Mouse (Mus musculus): Measurements from ENCODE around the gene Exoc4.

The Exoc4 gene

DNA sequence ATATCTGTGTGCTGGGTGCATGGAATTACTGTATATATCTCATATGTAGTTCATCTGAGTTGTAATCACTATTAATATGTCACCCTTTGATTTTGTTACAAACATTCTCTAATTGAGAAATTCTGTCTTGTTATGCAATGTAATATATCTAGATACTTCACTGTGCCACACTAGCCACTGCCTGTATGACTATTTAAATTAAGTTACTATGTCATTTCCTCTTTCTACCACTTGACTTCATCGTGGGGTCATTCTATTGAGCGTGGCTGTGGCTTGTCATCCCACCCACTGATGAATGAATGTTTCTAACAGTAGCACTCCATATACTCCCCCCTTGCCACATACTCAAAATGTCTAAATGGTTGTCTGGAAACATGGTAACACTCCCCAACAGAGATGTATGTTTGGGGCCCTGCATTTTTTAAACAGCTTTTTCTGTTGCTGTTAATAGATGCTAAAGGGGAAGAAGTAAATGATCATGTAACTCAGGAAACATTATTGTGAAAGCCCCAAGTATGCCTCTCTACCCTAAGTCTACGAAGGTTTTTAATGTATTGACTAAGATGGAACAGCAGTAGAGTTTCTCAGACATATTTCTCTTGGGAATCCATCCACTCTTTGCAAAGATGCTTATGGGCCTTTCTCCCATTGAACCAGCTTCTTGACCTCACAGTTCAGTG lies 618.2 kb downstream of the Exoc4 start:
- no peak for DNase-seq (ENCODE audit: low read depth, low spot score)

DNA sequence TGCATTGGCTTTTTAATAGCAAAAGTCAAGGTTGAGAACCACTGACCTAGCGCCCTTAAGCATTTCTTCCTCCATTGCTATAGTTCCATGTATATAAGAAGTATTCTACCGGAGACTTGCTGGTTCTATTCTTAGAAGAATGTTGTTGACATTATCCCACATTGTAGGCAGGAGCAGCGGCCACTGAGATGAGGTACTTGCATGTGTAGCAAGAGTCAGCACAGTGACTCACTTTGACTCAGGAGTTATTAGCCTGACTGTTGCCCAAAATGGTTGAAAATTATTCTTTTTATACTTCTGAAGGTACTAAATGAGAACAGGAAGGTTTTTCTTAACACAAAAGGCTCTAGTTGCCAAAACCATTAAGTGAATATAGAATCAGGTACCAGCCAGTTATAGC lies 620.4 kb downstream of the Exoc4 start:
- no peak for DNase-seq (ENCODE audit: low read depth, low spot score)

DNA sequence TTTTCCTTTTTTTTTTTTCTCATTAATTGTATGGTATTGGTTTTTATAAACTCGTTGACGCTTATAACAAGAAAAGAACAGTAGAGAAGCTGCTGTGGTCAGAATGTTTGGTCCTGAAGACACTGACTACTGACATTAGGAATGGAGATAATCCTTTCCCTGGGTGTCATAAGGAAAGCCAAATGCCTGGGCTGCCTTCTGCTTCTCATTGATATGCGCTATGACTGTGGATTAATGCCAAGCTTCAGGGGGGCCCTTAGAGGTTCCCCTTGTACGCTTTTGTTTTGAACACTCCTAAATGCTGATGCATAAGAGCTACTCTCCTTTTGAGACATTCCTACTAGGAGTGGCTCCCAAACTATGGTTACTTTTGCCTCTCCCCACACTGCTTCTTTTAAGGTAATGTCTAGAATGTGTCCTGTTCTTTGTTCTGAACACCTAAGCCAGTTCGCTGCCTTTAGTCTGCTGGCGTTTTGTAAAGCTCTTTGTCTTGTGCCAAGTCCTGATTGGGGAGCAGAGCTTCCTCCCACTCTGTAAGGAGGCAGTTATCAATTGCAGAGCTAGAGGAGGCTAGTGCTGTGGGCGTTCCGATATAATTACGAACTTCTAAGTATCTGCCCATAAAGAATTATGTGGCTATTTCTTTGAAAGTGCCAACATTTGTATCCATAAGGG lies 621.7 kb downstream of the Exoc4 start:
- peak; percentile 13 for DNase-seq (ENCODE audit: low read depth, low spot score)

DNA sequence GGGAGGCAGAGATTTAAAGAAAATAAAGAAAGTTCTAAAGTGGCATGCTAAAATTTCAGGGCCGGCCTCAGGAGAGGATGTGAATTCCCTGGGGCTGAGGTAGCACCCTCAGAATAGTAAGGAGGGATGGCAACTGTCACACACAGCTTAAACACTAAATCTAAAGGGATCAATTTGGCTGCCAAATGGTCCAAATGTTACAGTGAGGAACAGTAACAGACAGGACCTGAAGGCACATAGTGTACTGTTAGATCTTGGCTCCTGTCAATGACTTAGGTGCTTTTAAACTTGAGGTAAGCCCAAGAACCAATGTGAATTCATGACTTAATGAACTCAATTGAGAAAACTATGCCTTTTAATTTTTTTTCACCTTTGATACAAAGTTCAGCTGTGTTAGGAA lies 622.4 kb downstream of the Exoc4 start:
- DNase-seq (ENCODE audit: low read depth, low spot score) = no peak

DNA sequence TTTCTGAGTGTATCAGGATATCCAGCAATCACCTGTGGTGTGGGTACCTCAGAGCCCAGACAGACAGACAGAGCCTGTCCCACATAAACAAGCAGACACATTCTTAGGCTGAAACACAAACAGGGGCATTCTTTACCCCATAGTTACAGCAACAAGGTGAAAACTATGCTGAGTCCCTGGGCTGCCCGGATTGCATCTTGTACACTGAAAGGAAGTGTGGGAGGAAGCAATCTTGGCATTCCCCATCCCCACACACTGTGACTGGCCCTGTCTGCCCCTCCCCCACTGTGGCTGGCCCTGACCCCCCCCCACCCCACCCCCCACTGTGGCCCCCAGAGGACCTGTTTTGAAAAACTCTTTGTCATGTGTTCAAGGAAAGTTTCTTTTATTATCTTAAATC lies 623.3 kb downstream of the Exoc4 start:
- DNase-seq (ENCODE audit: low read depth, low spot score) = no peak

DNA sequence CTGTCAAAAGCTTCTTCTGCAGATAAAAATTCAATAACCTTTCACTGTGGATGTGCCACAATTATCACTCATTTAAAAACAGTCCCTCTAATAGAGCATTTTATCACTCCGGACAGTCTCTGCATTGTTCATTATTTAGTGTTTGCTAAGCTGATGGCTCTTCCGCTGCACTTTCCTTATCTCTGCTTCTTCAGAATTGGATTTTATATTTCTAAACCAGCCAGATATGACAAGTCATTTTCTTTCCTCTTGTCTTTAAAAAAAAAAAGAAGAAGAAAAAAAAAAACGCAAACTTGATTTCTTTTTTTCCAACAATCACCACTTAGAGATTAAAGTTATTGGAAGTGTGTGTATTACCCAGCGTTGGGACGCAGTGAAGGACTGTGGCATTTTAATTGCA lies 624.1 kb downstream of the Exoc4 start:
- DNase-seq (ENCODE audit: low read depth, low spot score) = no peak

DNA sequence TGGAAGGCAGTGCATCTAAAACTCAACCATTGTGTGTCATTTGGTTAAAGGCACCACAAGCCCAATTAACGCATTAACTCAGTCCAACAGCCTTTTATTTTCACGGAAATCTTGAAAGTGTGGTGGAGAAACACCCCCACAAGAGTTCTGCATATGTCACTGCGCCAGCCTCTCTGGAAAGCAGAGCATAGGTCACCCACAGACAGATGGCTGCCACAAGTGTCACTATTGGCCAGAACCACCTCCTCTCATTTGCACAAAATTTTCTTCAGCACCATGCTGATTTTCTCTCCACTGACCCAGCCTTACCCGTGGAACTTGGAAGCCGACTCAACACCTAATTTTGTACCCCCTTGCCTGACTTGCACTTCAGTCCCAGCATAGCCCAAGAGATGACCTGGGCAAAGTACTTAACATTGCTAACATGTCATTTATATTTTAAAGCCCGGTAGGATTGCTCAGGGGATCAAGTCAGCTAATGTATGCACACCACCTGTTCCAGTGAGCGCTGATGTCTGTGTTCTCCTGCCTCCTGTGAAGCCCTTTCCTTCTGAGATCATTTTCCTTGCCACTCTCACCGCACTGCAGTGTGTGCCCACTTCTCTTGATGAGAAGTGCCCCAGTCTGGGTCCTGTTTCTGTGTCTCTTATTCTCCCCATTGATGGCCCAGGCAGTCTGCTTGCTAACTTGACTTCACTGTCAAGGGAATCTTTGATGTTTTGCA lies 625.6 kb downstream of the Exoc4 start:
- DNase-seq (ENCODE audit: low read depth, low spot score) = no peak

DNA sequence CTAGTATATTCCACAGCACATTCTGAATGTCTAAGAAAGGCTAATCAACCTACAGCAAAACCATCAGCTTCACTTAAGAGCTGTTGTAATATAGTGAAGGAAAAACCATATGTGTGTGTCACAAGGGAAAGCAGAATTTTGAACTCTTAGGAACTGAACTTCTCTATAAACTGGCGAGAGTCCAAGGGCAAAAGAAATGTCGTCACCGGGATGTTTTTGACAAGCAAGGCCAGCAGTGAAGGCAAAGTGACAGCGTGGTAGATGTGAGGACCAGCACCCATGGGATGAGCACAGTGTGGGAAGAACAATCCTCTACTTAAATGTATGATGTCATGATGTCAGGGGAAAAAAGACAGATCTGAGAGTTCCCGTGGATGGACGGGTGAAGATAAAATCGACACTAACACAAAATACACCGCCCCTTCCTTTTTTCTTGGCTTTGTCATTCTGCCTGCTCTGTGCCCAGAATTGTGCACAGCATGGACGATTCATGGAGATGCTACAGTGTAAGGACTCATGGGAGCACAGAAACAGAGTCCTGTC lies 635.3 kb downstream of the Exoc4 start:
- no peak for DNase-seq (ENCODE audit: low read depth, low spot score)

DNA sequence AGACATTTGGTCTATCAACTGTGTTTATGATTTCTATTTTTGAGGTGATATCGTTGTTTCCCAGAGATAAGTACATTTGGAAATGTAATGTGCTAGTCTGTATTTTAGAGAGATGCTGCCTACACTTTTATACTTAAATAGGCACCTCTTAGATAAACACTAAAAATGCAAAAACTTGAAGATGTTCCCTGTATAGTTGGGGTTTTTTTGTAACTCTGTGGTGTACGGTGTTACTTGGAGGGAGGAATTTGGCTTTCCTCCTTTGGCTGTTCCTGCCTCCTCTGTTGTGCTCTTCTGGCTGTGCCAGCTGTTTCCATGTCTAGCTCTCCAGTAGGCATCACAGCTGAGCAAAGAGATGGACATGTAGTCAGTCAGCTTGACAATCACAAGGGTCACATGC lies 638.1 kb downstream of the Exoc4 start:
- DNase-seq (ENCODE audit: low read depth, low spot score) = no peak

DNA sequence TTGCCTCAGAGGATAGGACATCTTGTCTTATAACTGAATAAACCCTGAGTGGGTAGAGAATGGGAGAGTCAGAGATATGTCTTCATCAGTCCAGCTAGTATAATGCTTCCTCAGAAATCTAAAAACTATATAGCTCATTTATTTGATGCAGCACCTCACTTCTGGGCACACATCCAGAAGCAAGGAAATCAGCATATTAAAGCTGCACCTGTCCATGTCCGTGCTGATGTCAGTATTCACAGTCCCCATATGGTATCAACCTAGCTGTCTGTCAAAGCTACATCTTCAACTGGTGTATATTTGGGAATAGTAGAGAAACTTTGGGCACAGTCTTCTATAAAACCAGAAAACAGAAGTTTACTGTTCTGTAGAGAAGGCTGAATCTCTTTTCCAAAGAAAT lies 642.0 kb downstream of the Exoc4 start:
- DNase-seq (ENCODE audit: low read depth, low spot score) = no peak

DNA sequence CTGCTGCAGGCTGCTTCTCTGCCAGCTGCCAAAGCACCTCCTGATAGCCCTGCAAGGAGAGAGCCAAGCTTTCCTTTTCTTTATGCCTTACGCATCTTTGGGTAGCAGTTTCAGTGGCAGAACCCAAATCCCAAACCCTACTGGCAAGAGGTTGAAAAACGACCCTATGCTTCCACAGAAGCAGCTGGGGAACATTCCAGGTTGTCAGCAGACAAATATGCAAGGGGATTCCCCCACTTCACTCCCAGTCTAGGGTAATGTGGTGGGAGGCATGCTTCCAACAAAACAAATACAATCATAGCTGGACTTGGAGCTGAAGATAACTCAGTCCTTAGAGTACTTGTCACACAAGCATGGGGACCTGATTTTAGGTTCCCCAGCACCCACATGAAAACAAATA lies 643.3 kb downstream of the Exoc4 start:
- no peak for DNase-seq (ENCODE audit: low read depth, low spot score)

DNA sequence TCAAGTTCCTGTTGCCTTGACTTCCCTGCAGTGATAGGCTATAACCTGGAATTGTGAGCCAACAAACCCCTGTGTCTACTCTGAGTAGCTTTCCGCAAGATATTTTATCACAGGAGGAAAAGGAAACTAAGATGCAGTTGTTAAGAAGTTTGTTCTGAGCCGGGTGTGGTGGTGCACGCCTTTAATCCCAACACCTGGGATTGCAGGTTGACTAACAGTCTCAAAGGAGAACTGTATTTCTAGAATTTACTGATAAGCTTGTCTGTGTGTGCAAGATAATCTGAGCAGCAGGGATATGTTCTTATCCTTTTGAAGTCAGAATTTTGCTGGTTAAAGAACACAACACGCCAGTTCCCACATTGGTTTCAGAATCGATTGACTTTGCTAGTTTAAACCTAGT lies 651.1 kb downstream of the Exoc4 start:
- DNase-seq (ENCODE audit: low read depth, low spot score) = no peak

DNA sequence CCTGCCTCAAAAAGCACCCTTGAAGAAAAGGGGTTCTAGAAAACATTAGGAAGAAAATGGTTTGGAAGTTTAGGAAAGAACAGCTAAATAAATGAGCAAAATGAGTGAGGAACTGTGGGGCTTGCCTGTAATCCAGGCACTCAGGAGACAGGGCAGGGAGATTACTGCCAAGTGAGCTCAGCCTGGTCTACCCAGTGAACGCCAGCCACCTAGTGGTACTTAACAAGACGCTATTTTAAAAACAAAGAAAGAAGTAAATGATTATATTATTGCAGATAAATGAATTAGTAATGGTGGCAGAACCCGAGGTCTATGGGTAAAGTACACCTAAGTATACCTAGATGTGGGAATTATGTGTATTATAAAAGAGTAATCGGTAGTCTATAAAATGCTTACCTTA lies 651.7 kb downstream of the Exoc4 start:
- no peak for DNase-seq (ENCODE audit: low read depth, low spot score)

DNA sequence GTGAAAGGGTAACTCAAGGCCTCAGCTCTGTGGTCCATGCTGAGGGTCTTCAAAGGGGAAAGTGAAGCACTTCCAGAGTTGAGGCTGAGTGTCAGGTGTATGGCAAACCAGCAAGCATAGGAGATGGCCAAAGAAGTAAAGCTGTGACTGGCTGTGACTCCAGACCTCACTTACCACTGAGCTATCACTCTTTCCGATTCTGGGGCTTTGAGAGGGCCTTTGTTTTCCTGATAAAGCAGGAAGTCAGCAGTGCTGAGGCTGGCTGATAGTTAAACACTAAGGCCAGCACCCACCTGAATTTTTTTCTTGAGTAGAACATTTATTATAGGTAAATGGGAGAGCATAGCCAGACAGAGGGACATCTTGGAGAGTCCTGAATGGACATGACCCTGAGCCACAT lies 656.2 kb downstream of the Exoc4 start:
- DNase-seq (ENCODE audit: low read depth, low spot score) = no peak

DNA sequence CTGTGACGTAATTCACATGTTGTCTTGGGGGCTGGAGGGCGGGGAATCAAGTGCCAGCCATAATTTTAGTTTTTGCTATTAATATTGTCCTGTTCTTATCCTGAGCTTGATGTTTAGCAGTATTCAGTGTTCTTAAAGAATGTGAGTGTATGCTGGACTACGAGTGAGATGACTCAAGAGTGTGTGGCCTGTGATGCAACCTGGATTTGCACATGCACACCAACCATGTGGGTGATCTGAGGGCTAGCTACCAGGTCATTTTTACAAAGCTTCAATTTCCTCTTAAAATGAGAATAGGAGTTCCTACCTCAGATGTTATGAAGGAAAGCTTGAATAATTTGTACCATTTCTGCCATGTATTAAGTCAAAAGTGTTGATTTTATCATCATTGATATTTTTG lies 661.8 kb downstream of the Exoc4 start:
- DNase-seq (ENCODE audit: low read depth, low spot score) = no peak

DNA sequence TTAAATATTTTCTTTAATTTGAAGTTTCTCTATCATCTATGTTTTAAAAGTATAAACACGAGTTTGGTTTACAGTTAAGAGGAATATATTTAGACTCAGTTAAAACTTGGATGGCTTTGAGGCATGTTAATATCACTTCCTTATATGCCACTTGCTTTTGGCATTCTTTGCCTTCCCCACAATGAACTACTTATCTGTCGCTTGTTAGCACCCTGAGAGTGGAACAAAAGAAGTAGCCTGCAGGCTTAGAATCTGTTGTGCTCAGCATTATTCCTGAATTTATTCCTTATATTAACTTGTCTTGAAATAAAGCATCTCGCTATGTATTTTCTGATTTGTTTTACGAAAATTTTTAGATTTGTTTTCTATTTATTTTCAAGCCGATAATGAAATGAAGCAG lies 664.2 kb downstream of the Exoc4 start:
- DNase-seq (ENCODE audit: low read depth, low spot score) = no peak

DNA sequence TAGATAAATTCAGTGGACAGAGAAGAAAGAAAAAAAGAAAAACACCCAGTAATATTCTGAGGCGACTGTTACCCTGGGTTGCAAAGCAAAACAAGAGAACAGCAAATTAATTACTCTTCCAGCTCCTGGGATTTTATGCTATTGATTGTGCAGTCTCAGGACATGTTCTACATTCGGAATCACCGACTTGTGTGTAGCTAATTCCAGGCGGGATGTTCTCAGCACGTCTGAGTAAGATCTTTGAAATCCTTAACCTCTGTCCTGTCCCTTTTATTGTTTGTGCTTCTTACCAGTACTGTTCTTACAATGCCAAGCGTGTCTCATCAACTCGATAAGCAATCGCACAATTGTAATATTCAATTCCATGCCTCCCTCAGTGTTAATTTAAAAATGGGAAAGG lies 664.6 kb downstream of the Exoc4 start:
- no peak for DNase-seq (ENCODE audit: low read depth, low spot score)

DNA sequence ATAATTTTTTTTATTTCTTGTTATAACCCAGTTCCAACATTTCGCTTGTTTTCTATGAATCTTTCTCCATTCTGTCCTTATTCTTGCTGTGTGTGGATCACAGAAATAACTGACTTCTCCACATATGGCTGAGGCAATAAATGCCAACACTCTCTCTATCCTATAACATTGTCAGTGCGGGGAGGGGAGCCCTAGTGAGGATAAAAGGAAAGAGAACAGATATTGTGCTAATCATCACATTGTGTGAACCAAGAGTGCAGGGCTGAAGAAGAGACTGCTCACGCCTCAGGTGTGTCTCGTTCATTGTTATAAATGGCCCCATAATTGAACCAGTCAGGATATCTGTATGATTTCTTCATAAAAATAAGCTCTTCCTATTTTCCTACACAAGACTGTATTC lies 665.1 kb downstream of the Exoc4 start:
- DNase-seq (ENCODE audit: low read depth, low spot score) = no peak

DNA sequence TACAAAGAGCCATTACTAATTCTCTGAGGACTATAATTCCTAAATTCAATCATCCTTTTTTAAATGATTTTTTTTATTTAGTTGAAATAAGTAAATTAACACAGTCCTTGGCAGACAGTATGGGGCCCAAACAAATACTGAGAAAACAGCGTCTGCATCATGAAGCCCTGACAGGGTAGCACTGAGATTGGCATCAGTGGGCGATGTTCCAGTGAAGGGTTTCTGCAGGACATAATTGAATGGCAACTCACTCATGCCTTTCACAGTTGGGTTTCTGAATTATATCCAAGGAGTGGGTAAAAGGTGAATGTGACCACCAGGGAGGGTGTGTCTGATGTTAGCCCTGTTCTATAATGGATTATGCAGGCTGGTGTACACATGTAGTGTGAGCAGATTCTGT lies 674.7 kb downstream of the Exoc4 start:
- DNase-seq (ENCODE audit: low read depth, low spot score) = no peak

DNA sequence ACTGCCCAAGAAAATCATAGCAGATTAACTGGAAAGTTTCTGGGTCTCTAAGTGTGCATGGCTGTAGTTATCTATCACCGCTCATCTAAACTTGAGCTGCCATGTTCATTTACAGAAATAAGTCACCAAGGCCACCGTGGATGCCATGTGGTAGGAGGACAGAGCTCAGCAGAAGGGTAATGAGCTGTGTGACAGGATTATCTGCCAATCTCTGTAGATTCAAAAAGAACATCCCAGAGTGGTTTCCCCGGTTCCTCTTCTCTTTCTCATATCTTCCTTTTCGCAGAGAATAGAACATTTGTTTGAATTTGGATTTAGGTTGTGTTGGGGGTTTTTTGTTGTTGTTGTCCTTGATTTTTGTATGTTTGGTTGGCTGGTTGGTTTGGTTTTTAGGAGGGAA lies 676.0 kb downstream of the Exoc4 start:
- no peak for DNase-seq (ENCODE audit: low read depth, low spot score)

DNA sequence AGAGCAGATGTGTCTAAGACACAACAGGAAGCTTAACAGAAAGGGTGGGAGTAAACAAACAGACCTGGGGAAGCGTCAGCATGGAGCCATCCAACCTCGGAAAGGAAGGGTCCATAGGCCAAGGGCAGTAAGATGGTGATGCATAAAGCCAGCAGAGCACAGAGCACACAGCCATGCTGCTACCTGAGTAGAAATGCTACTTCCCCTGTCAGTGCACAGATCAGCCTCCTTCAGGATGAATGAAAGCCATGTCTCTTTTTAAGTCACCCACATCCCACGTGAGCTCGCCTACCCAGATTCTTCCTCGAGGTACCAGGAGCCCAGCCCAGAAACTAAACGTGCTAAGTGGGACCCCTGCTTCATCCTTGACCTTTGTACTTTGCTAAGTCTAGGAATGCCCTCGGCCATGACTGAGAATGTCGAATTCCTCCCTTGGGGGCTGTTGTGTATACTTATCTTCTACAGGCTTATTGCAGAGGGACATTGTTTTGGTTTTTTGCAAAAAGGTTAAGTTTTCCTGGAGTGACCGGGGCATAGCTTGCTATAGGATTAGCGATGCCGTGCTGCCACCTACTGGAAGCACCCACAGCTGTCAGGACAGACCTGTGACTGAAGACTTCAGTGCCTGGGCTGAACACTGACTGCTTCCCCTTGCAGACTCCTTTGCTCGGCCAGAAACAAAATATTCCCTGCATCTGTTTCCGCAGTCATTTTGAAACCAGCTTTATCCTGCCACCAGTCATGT lies 680.6 kb downstream of the Exoc4 start:
- peak; percentile 79 for DNase-seq (ENCODE audit: low read depth, low spot score)
